Mouse (Mus musculus): ENCODE data around the gene Ing5.

The Ing5 gene

GRCm38 (mm10) chr1:93803556-93804507 is at the start of gene Ing5:
Gene Ing5 (plus strand): TSS chr1:93803965.
- DNase-seq, result peak; percentile 99

GRCm38 (mm10) chr1:93754573-93755290 is 49.0 kb upstream of the Ing5 start, which contains the start of gene Thap4:
Gene Thap4 (minus strand): TSS chr1:93754864.
- peak; percentile 88 for DNase-seq

GRCm38 (mm10) chr1:93755291-93755610 is 48.5 kb upstream of the Ing5 start:
- no peak for DNase-seq

- DNase-seq, result peak; percentile 33
Measured at GRCm38 (mm10) chr1:93755618-93756017, 48.1 kb upstream of the Ing5 start.

GRCm38 (mm10) chr1:93756154-93756553 is 47.6 kb upstream of the Ing5 start:
- no peak for DNase-seq

- DNase-seq, result no peak
Measured at GRCm38 (mm10) chr1:93760076-93760475, 43.7 kb upstream of the Ing5 start.

GRCm38 (mm10) chr1:93763531-93763930 is 40.2 kb upstream of the Ing5 start:
- DNase-seq, result peak; percentile 68

- DNase-seq, result no peak
Measured at GRCm38 (mm10) chr1:93764871-93765591, 38.7 kb upstream of the Ing5 start.

- no peak for DNase-seq
Measured at GRCm38 (mm10) chr1:93767600-93767999, 36.2 kb upstream of the Ing5 start.

GRCm38 (mm10) chr1:93769901-93770300 is 33.9 kb upstream of the Ing5 start:
- no peak for DNase-seq

- DNase-seq, result no peak
Measured at GRCm38 (mm10) chr1:93776686-93777085, 27.1 kb upstream of the Ing5 start.

- DNase-seq, result no peak
Measured at GRCm38 (mm10) chr1:93786912-93787311, 16.9 kb upstream of the Ing5 start.

GRCm38 (mm10) chr1:93794526-93794925 is 9.2 kb upstream of the Ing5 start:
- DNase-seq, result no peak

- no peak for DNase-seq
Measured at GRCm38 (mm10) chr1:93795886-93796285, 7.9 kb upstream of the Ing5 start.

- DNase-seq, result no peak
Measured at GRCm38 (mm10) chr1:93800670-93801503, 2.9 kb upstream of the Ing5 start.

- DNase-seq, result peak; percentile 95
Measured at GRCm38 (mm10) chr1:93801741-93802238, 2.0 kb upstream of the Ing5 start, which contains the start of gene Dtymk. Gene Dtymk (minus strand): TSS chr1:93801934.

- no peak for DNase-seq
Measured at GRCm38 (mm10) chr1:93802771-93803170, 994 bp upstream of the Ing5 start.

GRCm38 (mm10) chr1:93804818-93805217 is 1.1 kb downstream of the Ing5 start:
- no peak for DNase-seq

- peak; percentile 74 for DNase-seq
Measured at GRCm38 (mm10) chr1:93805221-93805951, 1.6 kb downstream of the Ing5 start.

- no peak for DNase-seq
Measured at GRCm38 (mm10) chr1:93808871-93809270, 5.1 kb downstream of the Ing5 start.

GRCm38 (mm10) chr1:93810011-93810410 is 6.2 kb downstream of the Ing5 start:
- DNase-seq, result no peak

All from liver (tissue).